Mouse (Mus musculus) liver, embryonic 11.5 days (tissue): Measurements from ENCODE around the gene Gm17019. TPM values are rescaled to one million over a fixed set of nuclear protein-coding genes. Genes with fewer than 3 reads are reported as not detected.
"Not testable (repeated sequence)": the region's sequence is repeated elsewhere in the genome, so short reads cannot be mapped to it uniquely, and the experiment has no call there.

Source experiments
- ATAC-seq: fragments of 200-750 bp; cut with Nextera tagmentation; replicated peaks from 2 replicates; pipeline ENCODE4 v1.8.0; 2017; ENCODE audit warnings: moderate number of reproducible peaks, mild to moderate bottlenecking, moderate TSS enrichment, moderate library complexity; ENCODE audit not compliant: low FRiP score
- DNase-seq: peaks from one replicate; pipeline ENCODE4 v3.0.0-alpha.2; 2017; ENCODE audit warnings: low spot score
- H3K27ac ChIP-seq: fragments of 300-500 bp; sonication (generic); 2 replicates; pipeline ENCODE4 v1.5.1; 2014; ENCODE audit warnings: mild to moderate bottlenecking, low read depth, low read length, control low read depth
- H3K27me3 ChIP-seq: fragments of 300-500 bp; sonication (generic); replicated peaks from 2 replicates; pipeline ENCODE4 v1.6.1; 2014; ENCODE audit warnings: low read length, mixed read lengths; ENCODE audit not compliant: control insufficient read depth, insufficient read depth
- H3K36me3 ChIP-seq: fragments of 300-500 bp; sonication (generic); 2 replicates; pipeline ENCODE4 v1.6.1; 2014; ENCODE audit warnings: mild to moderate bottlenecking, low read length, moderate library complexity, mixed read lengths; ENCODE audit not compliant: control insufficient read depth, insufficient read depth
- H3K4me1 ChIP-seq: fragments of 300-500 bp; sonication (generic); replicated peaks from 2 replicates; pipeline ENCODE4 v1.6.1; 2014; ENCODE audit warnings: low read length, mixed read lengths; ENCODE audit not compliant: control insufficient read depth, insufficient read depth
- H3K4me2 ChIP-seq: fragments of 300-500 bp; sonication (generic); 2 replicates; pipeline ENCODE4 v1.6.1; 2014; ENCODE audit warnings: mild to moderate bottlenecking, control low read depth, moderate library complexity
- H3K4me3 ChIP-seq: fragments of 300-500 bp; sonication (generic); 2 replicates; pipeline ENCODE4 v1.5.1; 2014; ENCODE audit warnings: low read depth, low read length, control low read depth
- H3K9ac ChIP-seq: fragments of 300-500 bp; sonication (generic); 2 replicates; pipeline ENCODE4 v1.6.1; 2014; ENCODE audit warnings: low read depth, low read length, control low read depth
- H3K9me3 ChIP-seq: fragments of 300-500 bp; sonication (generic); 2 replicates; pipeline ENCODE4 v1.6.1; 2016; ENCODE audit warnings: low read length, inconsistent platforms, mixed read lengths; ENCODE audit not compliant: control insufficient read depth
- WGBS: fragments of 180-500 bp; shearing (Covaris S2); extraction: QIAGEN DNeasy Blood & Tissue Kit; methylation state at CpG from one replicate; pipeline ENCODE4 v1.1.7; 2014; 5-methylcytosine and 5-hydroxymethylcytosine counted together
- polyA plus RNA-seq: library from polyadenylated mRNA; unstranded; fragments of >200 nt; fragmentation: Nextera tagmentation; extraction: Ambion mirVana; gene quantifications from 2 replicates; pipeline ENCODE4 v1.2.1, GENCODE M21; 2014

The Gm17019 gene
- polyA plus RNA-seq, 1 experiment from 2014 or later = not detected

GRCm38 (mm10) chr5:15040784-15041183, 8.0 kb upstream of the Gm17019 start:
- H3K9ac ChIP-seq, ATAC-seq: not testable (repeated sequence)
- WGBS = 62% methylated on average over 3 of the region's 4 CpGs

GRCm38 (mm10) chr5:15039984-15040383, 7.2 kb upstream of the Gm17019 start:
- 75% methylated on average over 4 of the region's 4 CpGs for WGBS
- H3K4me2 ChIP-seq = not testable (repeated sequence)

More at GRCm38 (mm10) chr5:15040784-15041183, 8.0 kb upstream of the Gm17019 start:
- H3K4me2 ChIP-seq, H3K27me3 ChIP-seq, H3K36me3 ChIP-seq, H3K9me3 ChIP-seq, H3K27ac ChIP-seq, H3K4me3 ChIP-seq, DNase-seq, H3K4me1 ChIP-seq: not testable (repeated sequence)

GRCm38 (mm10) chr5:15024316-15024715, 8.5 kb downstream of the Gm17019 start:
- not testable (repeated sequence) for H3K27ac ChIP-seq, H3K9me3 ChIP-seq, ATAC-seq, H3K4me3 ChIP-seq, H3K36me3 ChIP-seq, H3K9ac ChIP-seq, H3K4me1 ChIP-seq, H3K4me2 ChIP-seq, H3K27me3 ChIP-seq, DNase-seq
- no CpG with 5 or more reads among the region's 1 CpGs for WGBS

More at GRCm38 (mm10) chr5:15039984-15040383, 7.2 kb upstream of the Gm17019 start:
- DNase-seq, H3K27ac ChIP-seq, H3K4me3 ChIP-seq, H3K9ac ChIP-seq, H3K9me3 ChIP-seq, H3K27me3 ChIP-seq, H3K4me1 ChIP-seq, H3K36me3 ChIP-seq: not testable (repeated sequence)
- ATAC-seq = peak; percentile 85

- not testable (repeated sequence) for H3K27me3 ChIP-seq, H3K9me3 ChIP-seq, H3K36me3 ChIP-seq, H3K4me1 ChIP-seq, ATAC-seq, H3K27ac ChIP-seq, H3K9ac ChIP-seq, H3K4me2 ChIP-seq, H3K4me3 ChIP-seq, DNase-seq
- 65% methylated on average over 2 of the region's 2 CpGs for WGBS
Observed at GRCm38 (mm10) chr5:15020067-15020466, 12.7 kb downstream of the Gm17019 start.

- not testable (repeated sequence) for H3K27me3 ChIP-seq, H3K4me1 ChIP-seq, H3K36me3 ChIP-seq, DNase-seq, H3K27ac ChIP-seq, H3K4me2 ChIP-seq, H3K9ac ChIP-seq, H3K9me3 ChIP-seq, H3K4me3 ChIP-seq
- peak; percentile 61; the same call in 1 of the 2 replicates for ATAC-seq
- WGBS = 82% methylated on average over 11 of the region's 11 CpGs
Observed at GRCm38 (mm10) chr5:15010639-15011582, 21.9 kb downstream of the Gm17019 start.

GRCm38 (mm10) chr5:15006907-15007306, 25.9 kb downstream of the Gm17019 start:
- not testable (repeated sequence) for H3K36me3 ChIP-seq, ATAC-seq, H3K9ac ChIP-seq, H3K4me3 ChIP-seq, H3K9me3 ChIP-seq, DNase-seq, H3K4me2 ChIP-seq, H3K27ac ChIP-seq, H3K4me1 ChIP-seq, H3K27me3 ChIP-seq
- WGBS = 52% methylated on average over 3 of the region's 3 CpGs

GRCm38 (mm10) chr5:15006288-15006687, 26.5 kb downstream of the Gm17019 start:
- ATAC-seq, H3K4me1 ChIP-seq, H3K36me3 ChIP-seq, H3K27me3 ChIP-seq, H3K4me2 ChIP-seq, H3K27ac ChIP-seq, DNase-seq, H3K4me3 ChIP-seq, H3K9ac ChIP-seq, H3K9me3 ChIP-seq: not testable (repeated sequence)
- 67% methylated on average over 3 of the region's 3 CpGs for WGBS

- not testable (repeated sequence) for H3K9ac ChIP-seq, H3K9me3 ChIP-seq, DNase-seq, H3K27me3 ChIP-seq, H3K4me3 ChIP-seq, H3K4me2 ChIP-seq, H3K4me1 ChIP-seq, H3K36me3 ChIP-seq, H3K27ac ChIP-seq
- peak; percentile 44; the same call in 1 of the 2 replicates for ATAC-seq
- WGBS = 60% methylated on average over 2 of the region's 4 CpGs
Observed at GRCm38 (mm10) chr5:15005584-15005983, 27.2 kb downstream of the Gm17019 start.
